Mouse (Mus musculus) limb, embryonic 10.5 days (tissue): Measurements from ENCODE around the gene Lgals1. TPM values are rescaled to one million over a fixed set of nuclear protein-coding genes. Genes with fewer than 3 reads are reported as not detected.

Experiments
- DNase-seq: peaks from one replicate; pipeline ENCODE4 v3.0.0-alpha.2; 2017; ENCODE audit warnings: low spot score
- H3K27ac ChIP-seq: fragments of 300-500 bp; sonication (generic); 2 replicates; pipeline ENCODE4 v1.5.1; 2016; ENCODE audit warnings: mild to moderate bottlenecking
- H3K27me3 ChIP-seq: fragments of 300-500 bp; sonication (generic); 2 replicates; pipeline ENCODE4 v1.6.1; 2016; ENCODE audit warnings: low read depth, mild to moderate bottlenecking; ENCODE audit not compliant: poor library complexity, severe bottlenecking
- H3K36me3 ChIP-seq: fragments of 300-500 bp; sonication (generic); 2 replicates; pipeline ENCODE4 v1.6.1; 2016; ENCODE audit warnings: mild to moderate bottlenecking, moderate library complexity
- H3K4me1 ChIP-seq: fragments of 300-500 bp; sonication (generic); 2 replicates; pipeline ENCODE4 v1.6.1; 2016
- H3K4me3 ChIP-seq: fragments of 300-500 bp; sonication (generic); 2 replicates; pipeline ENCODE4 v1.5.1; 2016; ENCODE audit warnings: mild to moderate bottlenecking, moderate library complexity
- H3K9me3 ChIP-seq: fragments of 300-500 bp; sonication (generic); replicated peaks from 2 replicates; pipeline ENCODE4 v1.6.1; 2016; ENCODE audit warnings: mild to moderate bottlenecking
- WGBS: fragments of 180-500 bp; shearing (Covaris S2); methylation state at CpG from one replicate; pipeline ENCODE4 v1.1.7; 2016; 5-methylcytosine and 5-hydroxymethylcytosine counted together
- polyA plus RNA-seq: library from polyadenylated mRNA; unstranded; fragments of >200 nt; fragmentation: Nextera tagmentation; extraction: Ambion mirVana; gene quantifications from 2 replicates; pipeline ENCODE4 v1.2.1, GENCODE M21; 2016

Lgals1 gene
- polyA plus RNA-seq, 1 experiment from 2014 or later: 458 TPM

DNA sequence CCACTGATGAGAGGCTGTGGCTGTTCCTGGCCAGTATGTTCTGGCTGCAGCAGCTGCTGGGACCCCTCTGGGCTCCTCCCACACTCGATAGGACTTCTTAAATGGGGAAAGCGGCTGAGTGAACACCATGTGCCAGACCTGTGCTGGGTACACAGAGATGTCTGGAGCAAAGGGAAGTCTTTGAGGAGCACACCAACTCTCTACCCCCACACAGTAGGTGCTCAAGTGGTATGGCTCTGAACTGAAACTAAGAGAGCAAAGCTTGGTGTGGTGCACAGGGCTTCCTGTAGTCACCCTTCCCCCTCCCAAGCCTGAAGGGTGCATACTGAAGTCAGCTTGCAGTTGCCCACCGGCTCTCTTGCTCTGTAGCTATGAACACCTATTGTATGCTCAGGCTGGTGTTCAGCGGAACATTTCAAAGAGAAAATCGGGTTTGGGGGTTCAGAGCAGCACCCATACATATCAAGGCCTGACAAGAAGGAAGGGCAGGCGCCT is 28.0 kb upstream of the Lgals1 start:
- peak overlapping the region; percentile 91; the same call in 1 of the 2 replicates for H3K27ac ChIP-seq
- peaks cover 40% of the 10 kb centered on the region for H3K36me3 ChIP-seq
- 56% methylated on average over 6 of the region's 6 CpGs for WGBS
- H3K4me1 ChIP-seq: peaks cover 73% of the 10 kb centered on the region
- no peaks in the 10 kb centered on the region for H3K9me3 ChIP-seq
- peak overlapping the region; percentile 76 for H3K4me3 ChIP-seq
- 0 out of 2 replicates have a peak, but pooled peaks cover 3% of the 10 kb centered on the region for H3K27me3 ChIP-seq
- no peak for DNase-seq

DNA sequence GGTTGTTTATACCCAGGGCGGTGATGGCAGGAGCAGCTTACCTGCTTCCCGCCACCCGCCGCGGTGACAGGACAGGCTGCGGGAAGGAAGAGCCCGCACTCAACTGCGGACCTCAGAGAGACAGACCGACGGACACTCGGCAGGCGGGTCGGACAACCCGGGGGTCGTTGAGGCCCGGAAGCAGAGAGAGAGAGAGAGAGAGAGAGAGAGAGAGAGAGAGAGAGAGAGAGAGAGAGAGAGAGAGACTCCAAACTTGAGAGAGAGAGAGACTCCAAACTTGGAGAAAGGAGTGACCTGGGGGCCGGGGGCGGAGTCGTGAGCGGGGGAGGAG is 27.2 kb upstream of the Lgals1 start, which contains the start of gene Gm49510:
Gene Gm49510 (plus strand): TSS at position 259 of the 331 bp plus-strand sequence.
- no peak for DNase-seq
- H3K4me1 ChIP-seq: peaks cover 64% of the 10 kb centered on the region
- H3K9me3 ChIP-seq: no peaks in the 10 kb centered on the region
- H3K36me3 ChIP-seq: peaks cover 41% of the 10 kb centered on the region
- peak within 1 kb of the TSS; percentile 76 for H3K4me3 ChIP-seq
- H3K27ac ChIP-seq: peak within 1 kb of the TSS; percentile 91
- H3K27me3 ChIP-seq: 0 out of 2 replicates have a peak, but pooled peaks cover 3% of the 10 kb centered on the region
- WGBS: under 1% methylated on average over 20 of the region's 20 CpGs

DNA sequence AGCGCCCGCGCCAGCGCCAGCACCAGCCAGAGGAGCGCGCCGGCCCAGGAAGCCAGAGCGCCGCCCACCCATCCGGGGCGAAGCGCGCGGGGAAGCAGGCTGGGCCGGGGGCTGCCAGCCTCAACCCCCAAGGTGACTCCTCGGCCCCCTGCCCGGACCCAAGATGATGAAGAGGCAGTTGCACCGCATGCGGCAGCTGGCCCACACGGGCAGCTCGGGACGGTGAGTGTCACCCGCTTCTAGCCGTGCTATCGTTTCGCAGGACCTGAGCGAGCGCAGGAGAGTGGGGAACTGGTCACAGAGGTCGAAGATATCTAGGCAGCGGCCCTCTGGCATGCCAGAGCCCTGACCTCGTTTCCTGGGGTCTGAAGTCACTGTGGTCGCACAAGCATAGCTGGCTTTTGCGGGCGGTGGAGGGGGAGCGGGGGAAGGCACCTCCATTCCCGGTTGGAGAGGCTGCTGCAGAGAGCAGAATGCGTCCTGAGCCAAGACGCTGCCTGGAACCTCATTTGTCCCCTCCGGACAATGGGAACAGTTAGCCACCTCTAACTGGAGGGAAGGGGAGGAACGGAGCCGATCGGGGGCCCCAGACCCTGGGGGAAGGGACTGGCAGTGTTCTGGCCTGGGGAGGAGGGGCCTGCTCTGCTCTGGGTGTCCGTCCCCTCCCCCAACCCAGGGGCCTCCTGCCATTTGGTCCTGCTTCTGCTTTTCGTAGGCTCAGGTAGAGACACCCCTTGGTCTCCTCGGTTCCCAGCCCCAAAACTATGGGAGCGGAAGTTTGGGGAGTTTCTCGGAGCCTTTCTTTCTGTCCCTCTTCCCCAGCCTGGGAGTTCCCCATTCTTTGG is 26.6 kb upstream of the Lgals1 start, which contains the start of gene Sh3bp1:
Gene Sh3bp1 (plus strand): TSS at position 29 of the 845 bp plus-strand sequence.
- Histone ChIP-seq H3K9me3 (no peaks in the 10 kb centered on the region), H3K27me3 (0 out of 2 replicates have a peak, but pooled peaks cover 3% of the 10 kb centered on the region), H3K4me3 (peak within 1 kb of the TSS; percentile 76), H3K27ac (peak within 1 kb of the TSS; percentile 91), H3K36me3 (peaks cover 41% of the 10 kb centered on the region), H3K4me1 (peaks cover 59% of the 10 kb centered on the region)
- DNase-seq: peak; percentile 81
- WGBS: 1% methylated on average over 47 of the region's 47 CpGs

DNA sequence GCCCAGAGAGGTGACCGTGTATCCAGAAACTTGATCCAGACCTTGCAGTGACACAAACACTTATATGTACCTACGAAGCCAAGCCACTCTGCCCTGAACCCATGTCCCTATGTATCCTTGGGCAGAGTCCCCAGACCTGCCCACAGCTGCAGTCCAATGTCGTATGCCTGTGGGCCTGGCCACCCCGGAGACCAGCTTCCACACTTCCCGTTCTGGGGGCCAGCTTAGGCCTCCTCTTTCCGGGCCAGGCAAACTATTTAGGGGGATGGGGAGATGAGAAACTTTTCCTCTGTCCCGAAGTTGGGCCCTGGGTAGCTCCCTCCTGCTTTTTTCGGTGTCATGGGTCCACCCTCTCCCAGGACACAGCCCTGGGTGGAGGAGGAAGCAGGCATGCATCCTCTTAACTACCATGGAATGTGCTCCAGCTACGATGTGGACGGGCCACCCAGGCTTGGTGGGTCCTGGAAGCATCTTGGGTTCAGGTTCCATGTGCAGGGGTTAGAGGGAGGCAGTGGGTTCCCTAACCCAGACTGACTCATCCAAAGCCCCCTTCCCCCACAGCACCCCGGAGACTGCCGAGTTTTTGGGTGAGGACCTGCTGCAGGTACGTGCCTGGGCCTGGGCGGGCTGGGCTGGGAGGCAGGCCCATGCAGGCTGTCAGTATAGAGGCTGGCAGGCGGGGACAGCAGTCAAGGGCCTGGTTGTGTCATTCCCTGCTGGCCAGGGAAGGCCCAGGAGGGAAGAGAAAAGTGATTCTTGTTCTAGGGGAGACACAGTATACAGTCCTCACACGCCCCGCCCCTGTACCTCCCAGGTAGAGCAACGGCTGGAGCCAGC is 25.7 kb upstream of the Lgals1 start:
- DNase-seq: peak; percentile 53
- H3K4me1 ChIP-seq: peaks cover 50% of the 10 kb centered on the region
- H3K9me3 ChIP-seq: no peaks in the 10 kb centered on the region
- peak overlapping the region; percentile 91 for H3K27ac ChIP-seq
- 12% methylated on average over 18 of the region's 18 CpGs for WGBS
- H3K27me3 ChIP-seq: 0 out of 2 replicates have a peak, but pooled peaks cover 3% of the 10 kb centered on the region
- H3K36me3 ChIP-seq: peaks cover 44% of the 10 kb centered on the region
- peak overlapping the region; percentile 76 for H3K4me3 ChIP-seq

- H3K4me1 ChIP-seq: peaks cover 44% of the 10 kb centered on the region
- peak; percentile 49 for DNase-seq
- peak overlapping the region; percentile 76 for H3K4me3 ChIP-seq
- 44% methylated on average over 8 of the region's 8 CpGs for WGBS
- 0 out of 2 replicates have a peak, but pooled peaks cover 3% of the 10 kb centered on the region for H3K27me3 ChIP-seq
- no peaks in the 10 kb centered on the region for H3K9me3 ChIP-seq
- H3K27ac ChIP-seq: peak overlapping the region; percentile 91
- H3K36me3 ChIP-seq: peaks cover 48% of the 10 kb centered on the region
Measured at GRCm38 (mm10) chr15:78901422-78901789, 25.1 kb upstream of the Lgals1 start.

GRCm38 (mm10) chr15:78903243-78903642 is 23.3 kb upstream of the Lgals1 start:
- Histone ChIP-seq H3K36me3 (peaks cover 67% of the 10 kb centered on the region), H3K27me3 (0 out of 2 replicates have a peak, but pooled peaks cover 3% of the 10 kb centered on the region), H3K27ac (0 out of 2 replicates have a peak overlapping the region, but pooled peaks have one; percentile 4), H3K9me3 (no peaks in the 10 kb centered on the region), H3K4me1 (peaks cover 37% of the 10 kb centered on the region), H3K4me3 (no peak overlapping the region)
- DNase-seq: peak; percentile 86
- WGBS: 12% methylated on average over 2 of the region's 2 CpGs

DNA sequence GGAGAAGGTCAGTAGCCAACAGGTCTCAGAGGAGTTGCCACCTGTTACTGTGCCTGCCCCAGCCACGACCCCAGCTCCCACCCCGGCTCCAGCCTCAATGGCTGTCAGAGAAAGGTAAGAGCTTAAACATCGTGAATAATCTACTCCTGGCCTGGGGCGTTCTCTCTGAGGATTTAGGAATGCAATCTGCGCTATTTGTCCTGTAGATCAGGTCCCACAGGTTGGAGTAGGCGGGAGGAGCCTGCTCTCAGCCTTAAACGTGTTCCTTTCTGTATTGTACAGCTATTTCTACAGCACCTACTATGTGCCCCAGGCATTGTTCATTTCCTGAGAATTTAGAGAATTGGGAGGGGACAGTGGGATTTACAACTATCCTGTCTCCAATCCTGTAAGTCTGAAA is 18.1 kb upstream of the Lgals1 start:
- Histone ChIP-seq H3K27ac (no peak overlapping the region), H3K27me3 (no peaks in the 10 kb centered on the region), H3K9me3 (no peaks in the 10 kb centered on the region), H3K4me3 (no peak overlapping the region), H3K4me1 (peaks cover 3% of the 10 kb centered on the region; the same call in 1 of the 2 replicates), H3K36me3 (peaks cover 89% of the 10 kb centered on the region)
- no peak for DNase-seq
- 78% methylated on average over 7 of the region's 7 CpGs for WGBS

GRCm38 (mm10) chr15:78908982-78909381 is 17.5 kb upstream of the Lgals1 start:
- no peaks in the 10 kb centered on the region for H3K27me3 ChIP-seq
- no peaks in the 10 kb centered on the region for H3K9me3 ChIP-seq
- no peak for DNase-seq
- WGBS: 93% methylated on average over 8 of the region's 8 CpGs
- H3K27ac ChIP-seq: no peak overlapping the region
- peaks cover 7% of the 10 kb centered on the region for H3K4me1 ChIP-seq
- peaks cover 84% of the 10 kb centered on the region for H3K36me3 ChIP-seq
- no peak overlapping the region for H3K4me3 ChIP-seq

- DNase-seq: no peak
- H3K27me3 ChIP-seq: no peaks in the 10 kb centered on the region
- no peak overlapping the region for H3K27ac ChIP-seq
- 38% methylated on average over 9 of the region's 9 CpGs for WGBS
- peaks cover 37% of the 10 kb centered on the region for H3K4me1 ChIP-seq
- no peaks in the 10 kb centered on the region for H3K9me3 ChIP-seq
- H3K4me3 ChIP-seq: no peak overlapping the region
- peaks cover 65% of the 10 kb centered on the region for H3K36me3 ChIP-seq
Measured at GRCm38 (mm10) chr15:78912040-78912439, 14.5 kb upstream of the Lgals1 start.

- Histone ChIP-seq H3K9me3 (no peaks in the 10 kb centered on the region), H3K4me3 (peak within 1 kb of the TSS; percentile 94), H3K27me3 (no peaks in the 10 kb centered on the region), H3K36me3 (peaks cover 62% of the 10 kb centered on the region), H3K4me1 (peaks cover 46% of the 10 kb centered on the region), H3K27ac (peak within 1 kb of the TSS; percentile 95)
- WGBS: under 1% methylated on average over 51 of the region's 51 CpGs
- peak; percentile 95 for DNase-seq
Measured at GRCm38 (mm10) chr15:78913632-78914090, 12.9 kb upstream of the Lgals1 start, which contains the start of gene Pdxp. Pdxp (plus strand) TSS chr15:78913919.

- Histone ChIP-seq H3K4me3 (peak overlapping the region; percentile 94), H3K36me3 (peaks cover 61% of the 10 kb centered on the region), H3K4me1 (peaks cover 46% of the 10 kb centered on the region), H3K9me3 (no peaks in the 10 kb centered on the region), H3K27ac (peak overlapping the region; percentile 95), H3K27me3 (no peaks in the 10 kb centered on the region)
- WGBS: under 1% methylated on average over 87 of the region's 87 CpGs
- DNase-seq: peak; percentile 73
Measured at GRCm38 (mm10) chr15:78914091-78914822, 12.3 kb upstream of the Lgals1 start.
